Mouse (Mus musculus) neural tube, embryonic 11.5 days (tissue): ENCODE data around the gene Myo3b. TPM values are rescaled to one million over a fixed set of nuclear protein-coding genes. Genes with fewer than 3 reads are reported as not detected.
A peak's percentile ranks its signal among the peaks of the same experiment; 100 is the strongest.

Experiments used
- ATAC-seq: fragments of 200-750 bp; cut with Nextera tagmentation; 2 replicates; pipeline ENCODE4 v1.8.0; 2017; ENCODE audit warnings: moderate number of reproducible peaks, mild to moderate bottlenecking, moderate TSS enrichment, moderate library complexity; ENCODE audit not compliant: insufficient read depth, low FRiP score, low TSS enrichment
- DNase-seq: peaks from one replicate; pipeline ENCODE4 v3.0.0-alpha.2; 2015; ENCODE audit warnings: low spot score
- H3K27ac ChIP-seq: fragments of 300-500 bp; sonication (generic); 2 replicates; pipeline ENCODE4 v1.5.1; 2014; ENCODE audit warnings: low read depth, mild to moderate bottlenecking, low read length
- H3K27me3 ChIP-seq: fragments of 300-500 bp; sonication (generic); 2 replicates; pipeline ENCODE4 v1.6.1; 2014; ENCODE audit warnings: mild to moderate bottlenecking, low read length, mixed read lengths; ENCODE audit not compliant: control insufficient read depth, insufficient read depth
- H3K36me3 ChIP-seq: fragments of 300-500 bp; sonication (generic); 2 replicates; pipeline ENCODE4 v1.6.1; 2014; ENCODE audit warnings: mild to moderate bottlenecking, low read length, moderate library complexity, mixed read lengths; ENCODE audit not compliant: control insufficient read depth, insufficient read depth
- H3K4me1 ChIP-seq: fragments of 300-500 bp; sonication (generic); 2 replicates; pipeline ENCODE4 v1.6.1; 2014; ENCODE audit warnings: low read length, mixed read lengths; ENCODE audit not compliant: control insufficient read depth, insufficient read depth
- H3K4me2 ChIP-seq: fragments of 300-500 bp; sonication (generic); 2 replicates; pipeline ENCODE4 v1.6.1; 2014; ENCODE audit warnings: low read depth, mild to moderate bottlenecking, moderate library complexity
- H3K4me3 ChIP-seq: fragments of 300-500 bp; sonication (generic); 2 replicates; pipeline ENCODE4 v1.5.1; 2014; ENCODE audit warnings: low read depth, low read length
- H3K9ac ChIP-seq: fragments of 300-500 bp; sonication (generic); 2 replicates; pipeline ENCODE4 v1.6.1; 2014; ENCODE audit warnings: mild to moderate bottlenecking, low read length
- H3K9me3 ChIP-seq: fragments of 300-500 bp; sonication (generic); 2 replicates; pipeline ENCODE4 v1.6.1; 2016; ENCODE audit warnings: low read length; ENCODE audit not compliant: control insufficient read depth
- WGBS: fragments of 180-500 bp; shearing (Covaris S2); extraction: QIAGEN DNeasy Blood & Tissue Kit; methylation state at CpG from one replicate; pipeline ENCODE4 v1.1.7; 2014; 5-methylcytosine and 5-hydroxymethylcytosine counted together
- polyA plus RNA-seq: library from polyadenylated mRNA; unstranded; fragments of >200 nt; fragmentation: Nextera tagmentation; extraction: Ambion mirVana; gene quantifications from 2 replicates; pipeline ENCODE4 v1.2.1, GENCODE M21; 2014

The Myo3b gene
- polyA plus RNA-seq, 1 experiment from 2014 or later, result 0.04 TPM

- ATAC-seq (no peak), DNase-seq (no peak)
- H3K9me3 ChIP-seq, result no peaks in the 10 kb centered on the region
- WGBS, result 51% methylated on average over 8 of the region's 8 CpGs
- no peaks in the 10 kb centered on the region for H3K36me3 ChIP-seq
- no peaks in the 10 kb centered on the region for H3K27me3 ChIP-seq
- H3K4me3 ChIP-seq, result no peak overlapping the region
- H3K4me2 ChIP-seq, result no peak overlapping the region
- H3K4me1 ChIP-seq, result no peaks in the 10 kb centered on the region
- H3K9ac ChIP-seq, result no peak overlapping the region
- no peak overlapping the region for H3K27ac ChIP-seq
Measured at GRCm38 (mm10) chr2:70159543-70159942, 120.6 kb downstream of the Myo3b start.

- no peak overlapping the region for H3K4me2 ChIP-seq
- ATAC-seq (no peak), DNase-seq (no peak)
- no peaks in the 10 kb centered on the region for H3K9me3 ChIP-seq
- no peaks in the 10 kb centered on the region for H3K36me3 ChIP-seq
- H3K9ac ChIP-seq, result no peak overlapping the region
- no peak overlapping the region for H3K4me3 ChIP-seq
- no peak overlapping the region for H3K27ac ChIP-seq
- H3K27me3 ChIP-seq, result no peaks in the 10 kb centered on the region
- WGBS, result 63% methylated on average over 3 of the region's 3 CpGs
- no peaks in the 10 kb centered on the region for H3K4me1 ChIP-seq
Measured at GRCm38 (mm10) chr2:70166231-70166630, 127.3 kb downstream of the Myo3b start.

GRCm38 (mm10) chr2:70167944-70168935 lies 129.3 kb downstream of the Myo3b start:
- Histone ChIP-seq H3K27me3 (no peaks in the 10 kb centered on the region), H3K36me3 (no peaks in the 10 kb centered on the region), H3K4me3 (no peak overlapping the region), H3K9me3 (no peaks in the 10 kb centered on the region), H3K27ac (no peak overlapping the region), H3K4me1 (no peaks in the 10 kb centered on the region), H3K9ac (no peak overlapping the region), H3K4me2 (no peak overlapping the region)
- ATAC-seq (no peak), DNase-seq (no peak)
- 59% methylated on average over 17 of the region's 17 CpGs for WGBS

- Histone ChIP-seq H3K9ac (no peak overlapping the region), H3K9me3 (no peaks in the 10 kb centered on the region), H3K4me2 (no peak overlapping the region), H3K27me3 (no peaks in the 10 kb centered on the region), H3K36me3 (no peaks in the 10 kb centered on the region), H3K27ac (no peak overlapping the region), H3K4me3 (no peak overlapping the region), H3K4me1 (no peaks in the 10 kb centered on the region)
- ATAC-seq, result no peak
- 93% methylated on average over 5 of the region's 5 CpGs for WGBS
- DNase-seq, result no peak
Measured at GRCm38 (mm10) chr2:70170469-70170868, 131.5 kb downstream of the Myo3b start.

GRCm38 (mm10) chr2:70176823-70177708 lies 138.1 kb downstream of the Myo3b start:
- Histone ChIP-seq H3K9me3 (no peaks in the 10 kb centered on the region), H3K27ac (peak overlapping the region; percentile 5), H3K9ac (no peak overlapping the region), H3K4me1 (peaks cover 8% of the 10 kb centered on the region; the same call in 1 of the 2 replicates), H3K36me3 (no peaks in the 10 kb centered on the region), H3K4me3 (no peak overlapping the region), H3K27me3 (no peaks in the 10 kb centered on the region), H3K4me2 (no peak overlapping the region)
- WGBS, result 46% methylated on average over 6 of the region's 6 CpGs
- peak; percentile 13; the same call in 1 of the 2 replicates for ATAC-seq
- DNase-seq, result peak; percentile 35

GRCm38 (mm10) chr2:70177709-70178030 lies 138.7 kb downstream of the Myo3b start:
- ATAC-seq (peak; percentile 45; the same call in 1 of the 2 replicates), DNase-seq (no peak)
- Histone ChIP-seq H3K4me3 (no peak overlapping the region), H3K9ac (no peak overlapping the region), H3K4me1 (peaks cover 8% of the 10 kb centered on the region; the same call in 1 of the 2 replicates), H3K27me3 (no peaks in the 10 kb centered on the region), H3K9me3 (no peaks in the 10 kb centered on the region), H3K27ac (peak overlapping the region; percentile 5), H3K36me3 (no peaks in the 10 kb centered on the region), H3K4me2 (no peak overlapping the region)
- 54% methylated on average over 5 of the region's 5 CpGs for WGBS

GRCm38 (mm10) chr2:70178241-70178640 lies 139.3 kb downstream of the Myo3b start:
- peaks cover 8% of the 10 kb centered on the region; the same call in 1 of the 2 replicates for H3K4me1 ChIP-seq
- H3K9ac ChIP-seq, result no peak overlapping the region
- ATAC-seq (no peak), DNase-seq (no peak)
- no peak overlapping the region for H3K4me3 ChIP-seq
- no peak overlapping the region for H3K27ac ChIP-seq
- no peaks in the 10 kb centered on the region for H3K9me3 ChIP-seq
- no peaks in the 10 kb centered on the region for H3K27me3 ChIP-seq
- no peak overlapping the region for H3K4me2 ChIP-seq
- H3K36me3 ChIP-seq, result no peaks in the 10 kb centered on the region

GRCm38 (mm10) chr2:70182150-70182670 lies 143.3 kb downstream of the Myo3b start:
- H3K27me3 ChIP-seq, result no peaks in the 10 kb centered on the region
- H3K4me2 ChIP-seq, result no peak overlapping the region
- no peak overlapping the region for H3K4me3 ChIP-seq
- DNase-seq (no peak), ATAC-seq (no peak)
- H3K4me1 ChIP-seq, result peaks cover 5% of the 10 kb centered on the region; the same call in 1 of the 2 replicates
- H3K9me3 ChIP-seq, result no peaks in the 10 kb centered on the region
- H3K36me3 ChIP-seq, result no peaks in the 10 kb centered on the region
- H3K27ac ChIP-seq, result no peak overlapping the region
- no peak overlapping the region for H3K9ac ChIP-seq
- 94% methylated on average over 8 of the region's 8 CpGs for WGBS
